Mouse (Mus musculus) urinary bladder, postnatal 4 days (tissue): ENCODE results near the gene Rho.

ENCODE experiments used
- DNase-seq, 2 experiments: peaks; one replicate each; pipeline ENCODE4 v3.0.0; 2021 to 2022; ENCODE audit warnings: low spot score in 2 of 2

Rho gene

GRCm38 (mm10) chr6:115956418-115956921 is 24.9 kb downstream of the Rho start:
- DNase-seq, result no peak

- no peak for DNase-seq
Observed at GRCm38 (mm10) chr6:115956922-115957601, 25.5 kb downstream of the Rho start.

- no peak for DNase-seq
Observed at GRCm38 (mm10) chr6:115957681-115958080, 26.1 kb downstream of the Rho start.

- DNase-seq, result no peak
Observed at GRCm38 (mm10) chr6:115958445-115958844, 26.9 kb downstream of the Rho start.

GRCm38 (mm10) chr6:115959151-115959691 is 27.7 kb downstream of the Rho start:
- peak; percentile 67 to 81 for DNase-seq

- DNase-seq, result no peak
Observed at GRCm38 (mm10) chr6:115960322-115960721, 28.8 kb downstream of the Rho start.

- no peak for DNase-seq
Observed at GRCm38 (mm10) chr6:115961743-115962142, 30.2 kb downstream of the Rho start.

- DNase-seq, result no peak
Observed at GRCm38 (mm10) chr6:115962439-115963085, 31.0 kb downstream of the Rho start.

- no peak for DNase-seq
Observed at GRCm38 (mm10) chr6:115963656-115964055, 32.1 kb downstream of the Rho start.

- DNase-seq, result no peak
Observed at GRCm38 (mm10) chr6:115966227-115966966, 34.8 kb downstream of the Rho start.

- DNase-seq, result no peak
Observed at GRCm38 (mm10) chr6:115967291-115967880, 35.8 kb downstream of the Rho start.

- DNase-seq, result no peak
Observed at GRCm38 (mm10) chr6:115968086-115968485, 36.5 kb downstream of the Rho start.

GRCm38 (mm10) chr6:115968700-115969099 is 37.2 kb downstream of the Rho start:
- no peak for DNase-seq

- no peak for DNase-seq
Observed at GRCm38 (mm10) chr6:115969103-115969502, 37.6 kb downstream of the Rho start.

- no peak for DNase-seq
Observed at GRCm38 (mm10) chr6:115969952-115970351, 38.4 kb downstream of the Rho start.

GRCm38 (mm10) chr6:115971273-115972060 is 39.9 kb downstream of the Rho start:
- no peak for DNase-seq

- DNase-seq, result no peak
Observed at GRCm38 (mm10) chr6:115972083-115972764, 40.7 kb downstream of the Rho start.

- no peak for DNase-seq
Observed at GRCm38 (mm10) chr6:115973139-115973875, 41.8 kb downstream of the Rho start.

- no peak for DNase-seq
Observed at GRCm38 (mm10) chr6:115973881-115974662, 42.5 kb downstream of the Rho start.
